Mouse (Mus musculus): ENCODE results near the gene Gpd1. TPM values are rescaled to one million over a fixed set of nuclear protein-coding genes. Genes with fewer than 3 reads are reported as not detected.

Gene Gpd1
- polyA plus RNA-seq, 1 experiment: 130 TPM

- H3K27me3 ChIP-seq (ENCODE audit: control insufficient read depth, insufficient read depth, low read length): no peaks in the 10 kb centered on the region
- no peak overlapping the region for H3K27ac ChIP-seq (ENCODE audit: insufficient read depth, low read length)
- 39% methylated on average over 9 of the region's 9 CpGs for WGBS
- H3K4me3 ChIP-seq (replicated peaks; ENCODE audit: insufficient read depth, low read depth, low read length): peak overlapping the region; percentile 11
- TF ChIP-seq CTCF (IDR thresholded peaks at IDR 0.05; ENCODE audit: borderline replicate concordance, insufficient read depth, low read depth, low read length): no peak
- no peak for TF ChIP-seq POLR2A (IDR thresholded peaks at IDR 0.05; ENCODE audit: borderline replicate concordance, insufficient read depth, low read length)
- peak in 1 of 2 experiments; percentile 36 for DNase-seq
- peaks cover 18% of the 10 kb centered on the region for H3K4me1 ChIP-seq (ENCODE audit: control insufficient read depth, insufficient read depth, low read length)
These were observed 14.2 kb upstream of the Gpd1 start for GRCm38 (mm10) chr15:99703104-99703503.

- no peak for DNase-seq
- Histone ChIP-seq H3K4me3 (replicated peaks; ENCODE audit: insufficient read depth, low read depth, low read length) (no peak overlapping the region), H3K27me3 (ENCODE audit: control insufficient read depth, insufficient read depth, low read length) (no peaks in the 10 kb centered on the region), H3K27ac (ENCODE audit: insufficient read depth, low read length) (no peak overlapping the region; the same call in 1 of the 2 replicates), H3K4me1 (ENCODE audit: control insufficient read depth, insufficient read depth, low read length) (peaks cover 15% of the 10 kb centered on the region)
- TF ChIP-seq POLR2A (IDR thresholded peaks at IDR 0.05; ENCODE audit: borderline replicate concordance, insufficient read depth, low read length) (no peak), CTCF (IDR thresholded peaks at IDR 0.05; ENCODE audit: borderline replicate concordance, insufficient read depth, low read depth, low read length) (no peak)
- 43% methylated on average over 5 of the region's 5 CpGs for WGBS
These were observed 13.7 kb upstream of the Gpd1 start for GRCm38 (mm10) chr15:99703676-99704040.

- peak overlapping the region; percentile 72 for H3K27ac ChIP-seq (ENCODE audit: insufficient read depth, low read length)
- DNase-seq: peak in 1 of 2 experiments; percentile 42
- no peaks in the 10 kb centered on the region for H3K27me3 ChIP-seq (ENCODE audit: control insufficient read depth, insufficient read depth, low read length)
- peak overlapping the region; percentile 14 for H3K4me3 ChIP-seq (replicated peaks; ENCODE audit: insufficient read depth, low read depth, low read length)
- TF ChIP-seq POLR2A (IDR thresholded peaks at IDR 0.05; ENCODE audit: borderline replicate concordance, insufficient read depth, low read length) (no peak), CTCF (IDR thresholded peaks at IDR 0.05; ENCODE audit: borderline replicate concordance, insufficient read depth, low read depth, low read length) (no peak)
- WGBS: 12% methylated on average over 23 of the region's 23 CpGs
- H3K4me1 ChIP-seq (ENCODE audit: control insufficient read depth, insufficient read depth, low read length): peaks cover 12% of the 10 kb centered on the region
These were observed 13.2 kb upstream of the Gpd1 start for GRCm38 (mm10) chr15:99704041-99704681.

GRCm38 (mm10) chr15:99704881-99705280, 12.4 kb upstream of the Gpd1 start:
- 34% methylated on average over 7 of the region's 7 CpGs for WGBS
- Histone ChIP-seq H3K4me1 (ENCODE audit: control insufficient read depth, insufficient read depth, low read length) (peaks cover 12% of the 10 kb centered on the region), H3K27me3 (ENCODE audit: control insufficient read depth, insufficient read depth, low read length) (no peaks in the 10 kb centered on the region), H3K27ac (ENCODE audit: insufficient read depth, low read length) (peak overlapping the region; percentile 72; the same call in 1 of the 2 replicates), H3K4me3 (replicated peaks; ENCODE audit: insufficient read depth, low read depth, low read length) (no peak overlapping the region)
- TF ChIP-seq CTCF (IDR thresholded peaks at IDR 0.05; ENCODE audit: borderline replicate concordance, insufficient read depth, low read depth, low read length) (no peak), POLR2A (IDR thresholded peaks at IDR 0.05; ENCODE audit: borderline replicate concordance, insufficient read depth, low read length) (no peak)
- DNase-seq: no peak

- WGBS: 61% methylated on average over 11 of the region's 11 CpGs
- TF ChIP-seq POLR2A (IDR thresholded peaks at IDR 0.05; ENCODE audit: borderline replicate concordance, insufficient read depth, low read length): no peak
- peak; percentile 86 for TF ChIP-seq CTCF (IDR thresholded peaks at IDR 0.05; ENCODE audit: borderline replicate concordance, insufficient read depth, low read depth, low read length)
- Histone ChIP-seq H3K27me3 (ENCODE audit: control insufficient read depth, insufficient read depth, low read length) (no peaks in the 10 kb centered on the region), H3K4me1 (ENCODE audit: control insufficient read depth, insufficient read depth, low read length) (peaks cover 12% of the 10 kb centered on the region), H3K27ac (ENCODE audit: insufficient read depth, low read length) (peak within 1 kb of the TSS; percentile 72), H3K4me3 (replicated peaks; ENCODE audit: insufficient read depth, low read depth, low read length) (peak within 1 kb of the TSS; percentile 14)
- peak; percentile 66 to 73 for DNase-seq
These were observed 11.8 kb upstream of the Gpd1 start, which contains the start of gene Gm17349 for GRCm38 (mm10) chr15:99705440-99706048. TSS of gene Gm17349 (minus strand) at chr15:99705490.

- TF ChIP-seq POLR2A (IDR thresholded peaks at IDR 0.05; ENCODE audit: borderline replicate concordance, insufficient read depth, low read length) (no peak), CTCF (IDR thresholded peaks at IDR 0.05; ENCODE audit: borderline replicate concordance, insufficient read depth, low read depth, low read length) (no peak)
These were observed 9.1 kb upstream of the Gpd1 start for GRCm38 (mm10) chr15:99708176-99708575.

GRCm38 (mm10) chr15:99710221-99711190, 6.8 kb upstream of the Gpd1 start:
- H3K4me1 ChIP-seq (ENCODE audit: control insufficient read depth, insufficient read depth, low read length): peaks cover 10% of the 10 kb centered on the region
- no peak overlapping the region for H3K4me3 ChIP-seq (replicated peaks; ENCODE audit: insufficient read depth, low read depth, low read length)
- 81% methylated on average over 10 of the region's 10 CpGs for WGBS
- no peak overlapping the region for H3K27ac ChIP-seq (ENCODE audit: insufficient read depth, low read length)
- no peak for DNase-seq
- no peaks in the 10 kb centered on the region for H3K27me3 ChIP-seq (ENCODE audit: control insufficient read depth, insufficient read depth, low read length)
- no peak for TF ChIP-seq POLR2A (IDR thresholded peaks at IDR 0.05; ENCODE audit: borderline replicate concordance, insufficient read depth, low read length)
- no peak for TF ChIP-seq CTCF (IDR thresholded peaks at IDR 0.05; ENCODE audit: borderline replicate concordance, insufficient read depth, low read depth, low read length)

More at GRCm38 (mm10) chr15:99708176-99708575, 9.1 kb upstream of the Gpd1 start:
- Histone ChIP-seq H3K27me3 (ENCODE audit: control insufficient read depth, insufficient read depth, low read length) (no peaks in the 10 kb centered on the region), H3K4me1 (ENCODE audit: control insufficient read depth, insufficient read depth, low read length) (peaks cover 11% of the 10 kb centered on the region), H3K4me3 (replicated peaks; ENCODE audit: insufficient read depth, low read depth, low read length) (no peak overlapping the region), H3K27ac (ENCODE audit: insufficient read depth, low read length) (no peak overlapping the region)
- 90% methylated on average over 13 of the region's 13 CpGs for WGBS
- DNase-seq: no peak
